Mouse (Mus musculus) erythroblast, embryonic 14.5 days (primary cell): ENCODE results near the gene 1700013F07Rik.

Experiments
- GATA1 ChIP-seq: IDR thresholded peaks from 2 replicates; pipeline ENCODE4 v1.6.1; 2012; ENCODE audit warnings: low read length, inconsistent platforms, mixed read lengths
- TAL1 ChIP-seq: IDR thresholded peaks from 3 replicates; pipeline ENCODE4 v1.6.1; 2012; ENCODE audit warnings: low read length, inconsistent platforms, mixed read lengths

DNA sequence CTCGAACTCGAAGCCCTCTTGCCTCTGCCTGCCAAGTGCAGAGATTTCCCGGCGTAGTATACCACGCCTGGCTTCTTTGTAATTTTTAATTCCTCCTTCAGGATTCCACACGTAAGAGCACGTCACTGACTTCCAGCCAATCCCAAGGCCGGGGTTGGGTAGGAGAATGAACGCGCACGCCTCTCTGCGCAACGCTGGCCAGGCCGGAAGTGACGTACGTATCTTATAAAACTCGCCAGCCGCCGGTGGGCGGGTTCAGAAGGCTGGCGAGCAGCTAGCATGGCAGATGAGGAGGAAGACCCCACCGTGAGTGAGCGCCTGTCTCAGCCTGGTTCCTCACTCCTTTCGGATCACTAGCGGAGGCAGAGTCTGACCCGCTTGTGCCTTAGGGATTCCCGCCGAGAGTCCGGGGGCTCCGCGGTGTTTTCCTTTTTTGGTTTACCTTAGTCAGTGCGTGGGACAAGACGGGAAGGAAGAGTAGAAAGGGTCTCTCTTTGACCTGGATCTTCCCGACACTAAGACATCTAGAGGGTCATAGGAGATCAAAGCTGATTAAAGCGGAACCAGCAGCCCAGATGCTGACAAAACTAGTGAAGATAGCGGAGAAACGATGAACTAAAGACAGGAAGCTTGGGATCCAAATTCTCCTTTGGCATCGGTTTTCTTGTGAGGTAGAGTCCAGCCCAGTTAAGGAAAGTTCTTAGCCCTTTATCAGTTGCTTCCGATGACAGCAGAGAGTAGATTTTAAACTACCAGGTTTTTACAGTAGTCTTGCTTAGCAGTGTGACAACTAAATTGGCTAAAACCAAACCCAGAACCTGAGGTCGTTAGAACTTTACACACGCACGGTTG is 37.7 kb downstream of the 1700013F07Rik start, which contains the start of gene Taf13:
- TF ChIP-seq TAL1 (no peak), GATA1 (no peak)
